Comparison of ENCODE assay signal across 21 mouse cellular contexts in genomic region chr19:40817901-40818532, GRCm38 (mm10). TPM values are rescaled to one million over a fixed set of nuclear protein-coding genes. Genes with fewer than 3 reads are reported as not detected.
DNase-seq lines count a peak whose midpoint lies in the region; ATAC-seq and TF ChIP-seq lines count a peak whose summit lies in the region.
"Had no signal": no experiment of that assay in that cellular context is flagged by ENCODE, and none has a peak within 500 bp of the region (broad histone marks: within the 10 kb centered on the region; RNA-seq: fewer than 3 reads in every experiment).

No protein-coding gene starts in this region.

- no peak overlapping the region for H3K4me2 ChIP-seq in stomach, embryonic 15.5 days
- H3K4me2 ChIP-seq in stomach, postnatal 0 days (replicated peaks; ENCODE audit: low read depth), result no peak overlapping the region
- peak overlapping the region; percentile 51 for H3K4me2 ChIP-seq in liver, embryonic 15.5 days
- no peak overlapping the region for H3K4me2 ChIP-seq in hindbrain, embryonic 14.5 days (replicated peaks)
- H3K4me2 ChIP-seq: forebrain, embryonic 12.5 days; heart, embryonic 15.5 days; limb, embryonic 15.5 days; midbrain, embryonic 12.5 days; neural tube, embryonic 12.5 days had no signal

- H3K4me1 ChIP-seq in stomach, embryonic 15.5 days, result no peaks in the 10 kb centered on the region
- no peaks in the 10 kb centered on the region for H3K4me1 ChIP-seq in stomach, postnatal 0 days (replicated peaks; ENCODE audit: control insufficient read depth, insufficient read depth)
- peaks cover 49% of the 10 kb centered on the region for H3K4me1 ChIP-seq in liver, embryonic 15.5 days (replicated peaks)
- no peaks in the 10 kb centered on the region for H3K4me1 ChIP-seq in lung, adult 2 months (ENCODE audit: control insufficient read depth, insufficient read depth, low read length)
- H3K4me1 ChIP-seq in hindbrain, embryonic 14.5 days (replicated peaks; ENCODE audit: control insufficient read depth, insufficient read depth, low read length), result no peaks in the 10 kb centered on the region
- peaks cover 5% of the 10 kb centered on the region for H3K4me1 ChIP-seq in heart, embryonic 10.5 days
- H3K4me1 ChIP-seq: forebrain, embryonic 12.5 days; limb, embryonic 15.5 days; midbrain, embryonic 12.5 days; neural tube, embryonic 12.5 days had no signal

- no peak for TF ChIP-seq EP300 in stomach, postnatal 0 days (optimal IDR thresholded peaks at IDR 0.05)

- no peak overlapping the region for H3K9ac ChIP-seq in stomach, embryonic 15.5 days
- H3K9ac ChIP-seq in stomach, postnatal 0 days (ENCODE audit: low read length), result no peak overlapping the region
- no peak overlapping the region for H3K9ac ChIP-seq in liver, embryonic 15.5 days
- no peak overlapping the region for H3K9ac ChIP-seq in hindbrain, embryonic 14.5 days
- H3K9ac ChIP-seq: forebrain, embryonic 12.5 days; heart, embryonic 15.5 days; limb, embryonic 15.5 days; midbrain, embryonic 12.5 days; neural tube, embryonic 12.5 days had no signal

- H3K27ac ChIP-seq in stomach, embryonic 15.5 days, result no peak overlapping the region
- no peak overlapping the region for H3K27ac ChIP-seq in stomach, postnatal 0 days (replicated peaks)
- peak overlapping the region; percentile 84 for H3K27ac ChIP-seq in liver, embryonic 15.5 days (replicated peaks)
- H3K27ac ChIP-seq in hindbrain, embryonic 14.5 days, result no peak overlapping the region
- no peak overlapping the region for H3K27ac ChIP-seq in heart, embryonic 10.5 days
- H3K27ac ChIP-seq: forebrain, embryonic 12.5 days; heart, adult 2 months; heart, embryonic 15.5 days; limb, embryonic 15.5 days; midbrain, embryonic 12.5 days; neural tube, embryonic 12.5 days had no signal

- TF ChIP-seq POLR2A in lung, adult 2 months (IDR thresholded peaks at IDR 0.05; ENCODE audit: borderline replicate concordance, extremely low read depth, low read depth, low read length), result no peak

- no peak for TF ChIP-seq CTCF in stomach, postnatal 0 days (IDR thresholded peaks at IDR 0.05; ENCODE audit: low read depth)
- no peak for TF ChIP-seq CTCF in lung, adult 2 months (IDR thresholded peaks at IDR 0.05; ENCODE audit: insufficient read depth, low read length)

- H3K27me3 ChIP-seq in stomach, embryonic 15.5 days (replicated peaks), result no peaks in the 10 kb centered on the region
- H3K27me3 ChIP-seq in stomach, postnatal 0 days (ENCODE audit: control insufficient read depth, insufficient read depth, low read length), result no peaks in the 10 kb centered on the region
- H3K27me3 ChIP-seq in liver, embryonic 15.5 days, result peaks cover 5% of the 10 kb centered on the region; the same call in 1 of the 2 replicates
- no peaks in the 10 kb centered on the region for H3K27me3 ChIP-seq in hindbrain, embryonic 14.5 days (ENCODE audit: control insufficient read depth, insufficient read depth, low read length)
- H3K27me3 ChIP-seq in heart, embryonic 10.5 days (ENCODE audit: insufficient read depth, poor library complexity, severe bottlenecking), result no peaks in the 10 kb centered on the region
- H3K27me3 ChIP-seq: forebrain, embryonic 12.5 days; heart, embryonic 15.5 days; limb, embryonic 15.5 days; midbrain, embryonic 12.5 days; neural tube, embryonic 12.5 days had no signal

- H3K4me3 ChIP-seq in stomach, embryonic 15.5 days (replicated peaks), result no peak overlapping the region
- H3K4me3 ChIP-seq in stomach, postnatal 0 days (ENCODE audit: low read depth, low read length), result no peak overlapping the region
- H3K4me3 ChIP-seq in liver, embryonic 15.5 days (replicated peaks), result no peak overlapping the region
- no peak overlapping the region for H3K4me3 ChIP-seq in lung, adult 2 months (replicated peaks; ENCODE audit: extremely low read depth, low read depth, low read length)
- no peak overlapping the region for H3K4me3 ChIP-seq in hindbrain, embryonic 14.5 days (replicated peaks; ENCODE audit: low read length)
- no peak overlapping the region for H3K4me3 ChIP-seq in heart, embryonic 10.5 days
- H3K4me3 ChIP-seq: forebrain, embryonic 12.5 days; heart, adult 2 months; heart, embryonic 15.5 days; limb, embryonic 15.5 days; midbrain, embryonic 12.5 days; neural tube, embryonic 12.5 days had no signal

- DNase-seq in stomach, postnatal 0 days (ENCODE audit: low spot score), result no peak
- DNase-seq in lung, adult 2 months, result no peak
- no peak for DNase-seq in hindbrain, embryonic 14.5 days (ENCODE audit: low spot score)
- DNase-seq in heart, embryonic 10.5 days (ENCODE audit: low spot score), result no peak
- no peak for DNase-seq in urinary bladder, postnatal 25 days (ENCODE audit: low spot score)
- DNase-seq: adrenal gland, postnatal 25 days; cerebellum, adult 18-20 months; cerebellum, postnatal 36 days; gastrocnemius, postnatal 14 days; kidney, adult 18-20 months; kidney, postnatal 10 days; layer of hippocampus, postnatal 36 days had no signal

- peak; percentile 43; the same call in 1 of the 2 replicates for ATAC-seq in stomach, embryonic 15.5 days (ENCODE audit: insufficient read depth, low FRiP score, low read depth)
- ATAC-seq in stomach, postnatal 0 days (ENCODE audit: low FRiP score, low TSS enrichment), result no peak
- ATAC-seq in erythroblast, adult 5-6 weeks (replicated peaks; ENCODE audit: low FRiP score, poor library complexity, severe bottlenecking), result 0 out of 2 replicates have a peak, but pooled peaks have one; percentile 13
- 0 out of 2 replicates have a peak, but pooled peaks have one; percentile 14 for ATAC-seq in liver, embryonic 15.5 days (ENCODE audit: insufficient read depth)
- ATAC-seq in hindbrain, embryonic 14.5 days (ENCODE audit: low FRiP score), result no peak

- no peaks in the 10 kb centered on the region for H3K36me3 ChIP-seq in stomach, embryonic 15.5 days
- H3K36me3 ChIP-seq in stomach, postnatal 0 days (ENCODE audit: control insufficient read depth, insufficient read depth, low read length), result no peaks in the 10 kb centered on the region
- no peaks in the 10 kb centered on the region for H3K36me3 ChIP-seq in liver, embryonic 15.5 days (replicated peaks)
- H3K36me3 ChIP-seq in hindbrain, embryonic 14.5 days (replicated peaks; ENCODE audit: control insufficient read depth, insufficient read depth), result no peaks in the 10 kb centered on the region
- H3K36me3 ChIP-seq in heart, embryonic 10.5 days, result no peaks in the 10 kb centered on the region
- H3K36me3 ChIP-seq: forebrain, embryonic 12.5 days; heart, embryonic 15.5 days; limb, embryonic 15.5 days; midbrain, embryonic 12.5 days; neural tube, embryonic 12.5 days had no signal

- WGBS in stomach, embryonic 15.5 days, result 78% methylated on average over 6 of the region's 6 CpGs
- 85% methylated on average over 6 of the region's 6 CpGs for WGBS in stomach, postnatal 0 days
- WGBS in liver, embryonic 15.5 days (ENCODE audit: insufficient replicate concordance), result 27% methylated on average over 6 of the region's 6 CpGs
- WGBS in lung, adult 2 months, result 82% methylated on average over 6 of the region's 6 CpGs
- WGBS in hindbrain, embryonic 14.5 days, result 91% methylated on average over 6 of the region's 6 CpGs
- WGBS in heart, embryonic 10.5 days, result 64% methylated on average over 6 of the region's 6 CpGs

- no peaks in the 10 kb centered on the region for H3K9me3 ChIP-seq in stomach, embryonic 15.5 days
- H3K9me3 ChIP-seq in stomach, postnatal 0 days (ENCODE audit: control insufficient read depth, low read length), result no peaks in the 10 kb centered on the region
- H3K9me3 ChIP-seq in liver, embryonic 15.5 days (replicated peaks), result no peaks in the 10 kb centered on the region
- H3K9me3 ChIP-seq in hindbrain, embryonic 14.5 days (ENCODE audit: control insufficient read depth, low read length), result no peaks in the 10 kb centered on the region
- no peaks in the 10 kb centered on the region for H3K9me3 ChIP-seq in heart, embryonic 10.5 days
- H3K9me3 ChIP-seq: forebrain, embryonic 12.5 days; heart, embryonic 15.5 days; limb, embryonic 15.5 days; midbrain, embryonic 12.5 days; neural tube, embryonic 12.5 days had no signal

RNA-seq across cellular contexts. Expression of gene Ccnj, which starts 13.1 kb away (rescaled TPM):
- polyA plus RNA-seq in stomach, embryonic 15.5 days (2015; fragmentation: Nextera tagmentation; extraction: Ambion mirVana), result 9.7 and 10.2 TPM in 2 replicates
- 3.0 TPM in 2 replicates for polyA plus RNA-seq in stomach, postnatal 0 days (2015; fragmentation: Nextera tagmentation; extraction: Ambion mirVana)
- 0.84 and 1.7 TPM in 2 replicates for total RNA-seq in erythroblast, adult 5-6 weeks (2015; ENCODE audit: low replicate concordance)
- 1.2 and 2.4 TPM in 2 replicates for total RNA-seq in erythroblast, adult 5-6 weeks (2017; ENCODE audit: low replicate concordance)
- polyA plus RNA-seq in liver, embryonic 15.5 days (2015; fragmentation: Nextera tagmentation; extraction: Ambion mirVana), result 3.4 TPM in 2 replicates
- polyA plus RNA-seq in lung, adult 2 months (2012; rRNA removed), result 13.6 and 14.0 TPM in 2 replicates
- polyA plus RNA-seq in hindbrain, embryonic 14.5 days (2014; fragmentation: Nextera tagmentation; extraction: Ambion mirVana), result 11.7 and 13.3 TPM in 2 replicates
- polyA plus RNA-seq in heart, embryonic 10.5 days (2016; fragmentation: Nextera tagmentation; extraction: Ambion mirVana), result 12.3 and 14.7 TPM in 2 replicates

Comparison
In these comparisons a context has a peak if more than half of its experiments do, and no peak if none do; other contexts are left out.
1. ATAC-seq: peak in stomach, embryonic 15.5 days (single experiment), erythroblast, adult 5-6 weeks (single experiment) and liver, embryonic 15.5 days (single experiment); none in stomach, postnatal 0 days (single experiment) and hindbrain, embryonic 14.5 days (single experiment).